Mouse (Mus musculus) cerebellum, adult 2 months (tissue): ENCODE data around the gene Gsdma.

ENCODE experiments used
- CTCF ChIP-seq: fragments of 200-500 bp; IDR thresholded peaks from 2 replicates; pipeline ENCODE4 v1.5.1; 2011; ENCODE audit warnings: low read depth, mild to moderate bottlenecking, control low read depth, low read length, moderate library complexity, borderline replicate concordance; ENCODE audit not compliant: insufficient read depth
- POLR2A ChIP-seq: fragments of 200-500 bp; IDR thresholded peaks from 2 replicates; pipeline ENCODE4 v1.6.1; 2011; ENCODE audit warnings: low read length, control low read depth, borderline replicate concordance; ENCODE audit not compliant: insufficient read depth

DNA sequence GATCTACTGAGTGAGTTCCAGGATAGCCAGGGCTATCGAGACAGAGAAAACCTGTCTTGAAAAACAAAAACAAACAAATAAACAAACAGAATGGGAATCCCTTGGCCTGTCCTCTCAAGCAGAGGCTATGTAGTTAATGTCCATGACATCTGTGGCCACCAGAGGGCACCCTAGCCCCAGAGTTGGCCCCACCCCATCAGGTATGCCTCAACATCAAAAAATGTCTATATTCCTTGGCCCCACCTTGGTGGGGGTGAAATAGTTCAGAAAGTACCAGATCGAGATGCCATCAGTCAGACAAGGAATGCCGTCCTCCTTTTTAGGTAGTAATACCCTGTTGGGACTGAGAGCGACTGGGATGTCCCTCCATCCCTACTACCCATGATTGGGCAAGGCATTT, 35.8 kb downstream of the Gsdma start:
- peak; percentile 92 for TF ChIP-seq CTCF
- TF ChIP-seq POLR2A: no peak
